Mouse (Mus musculus): Measurements from ENCODE around the gene Odf3. TPM values are rescaled to one million over a fixed set of nuclear protein-coding genes. Genes with fewer than 3 reads are reported as not detected.

The Odf3 gene
- total RNA-seq (2023), result not detected

DNA sequence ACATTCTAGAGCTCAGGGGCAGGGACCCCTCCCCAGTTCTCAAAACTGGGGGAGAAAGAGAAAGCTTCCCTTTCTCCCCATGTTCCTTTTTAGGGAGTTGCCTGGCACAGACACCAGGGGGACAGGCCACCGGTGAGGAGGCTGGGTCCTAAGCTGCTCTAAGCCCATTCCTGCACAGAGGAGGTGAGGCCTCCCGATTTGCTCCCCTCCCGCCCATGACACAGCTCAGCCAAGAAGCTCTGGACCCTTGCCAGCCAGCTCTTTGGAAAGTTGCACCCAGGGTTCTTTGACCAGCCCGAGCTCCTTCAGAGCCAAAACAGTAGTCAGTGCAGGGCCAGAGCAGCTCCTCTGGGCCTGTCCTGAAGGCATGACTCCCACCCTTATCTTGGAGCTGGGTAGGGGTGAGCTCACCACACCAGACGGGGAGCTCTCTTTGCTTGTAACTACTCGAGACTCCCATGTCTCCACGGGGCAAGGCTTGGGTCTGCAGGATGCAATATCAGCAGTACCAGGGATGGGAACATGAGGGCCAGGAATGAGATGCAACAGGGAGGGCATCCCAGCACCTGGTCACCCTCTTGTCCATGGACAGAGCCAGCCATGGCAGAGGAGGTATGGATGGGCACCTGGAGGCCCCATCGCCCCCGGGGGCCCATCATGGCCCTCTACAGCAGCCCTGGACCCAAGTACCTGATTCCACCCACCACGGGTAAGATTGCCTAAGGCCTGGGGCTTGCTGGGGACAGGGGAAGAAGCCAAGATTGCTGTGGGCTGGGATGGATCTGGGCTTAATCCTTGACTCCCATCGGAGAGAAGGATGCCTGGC, at the start of gene Odf3:
Gene Odf3 (plus strand): TSS at position 51 of the 826 bp plus-strand sequence.

DNA sequence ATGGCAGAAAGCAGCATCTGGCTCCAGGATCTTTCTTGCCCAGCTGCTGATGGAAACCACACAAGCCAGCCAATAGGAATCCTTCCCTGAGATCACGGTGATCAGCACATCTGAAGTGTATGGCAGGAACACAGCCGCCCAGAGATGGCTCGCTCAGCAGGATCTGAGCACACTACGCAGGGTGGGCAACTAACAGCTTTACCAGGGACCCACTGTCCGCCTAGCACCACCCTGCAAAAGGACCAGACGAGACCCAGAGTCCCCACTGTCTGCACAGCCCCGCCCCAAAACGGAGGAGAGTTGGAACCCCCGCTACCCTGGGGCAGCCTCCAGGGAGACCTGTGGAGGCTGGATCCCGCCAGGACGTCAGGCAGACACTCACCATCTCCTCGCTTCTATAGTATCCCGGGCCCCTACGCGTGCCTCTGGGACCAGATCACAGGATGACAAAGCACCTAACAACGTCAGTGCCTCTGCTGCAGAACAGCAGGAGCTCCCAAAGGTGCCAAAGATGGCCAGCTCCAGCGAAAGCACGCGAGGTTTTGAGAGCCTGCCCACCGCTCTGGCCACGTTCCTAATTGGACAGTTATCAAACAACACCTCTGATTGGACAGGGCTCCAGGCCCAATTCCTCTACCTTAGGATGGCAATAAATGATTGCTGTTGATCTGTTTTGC, 25.8 kb upstream of the Odf3 start, which contains the start of gene Zfp941:
Gene Zfp941 (minus strand): TSS at position 526 of the 677 bp plus-strand sequence.

DNA sequence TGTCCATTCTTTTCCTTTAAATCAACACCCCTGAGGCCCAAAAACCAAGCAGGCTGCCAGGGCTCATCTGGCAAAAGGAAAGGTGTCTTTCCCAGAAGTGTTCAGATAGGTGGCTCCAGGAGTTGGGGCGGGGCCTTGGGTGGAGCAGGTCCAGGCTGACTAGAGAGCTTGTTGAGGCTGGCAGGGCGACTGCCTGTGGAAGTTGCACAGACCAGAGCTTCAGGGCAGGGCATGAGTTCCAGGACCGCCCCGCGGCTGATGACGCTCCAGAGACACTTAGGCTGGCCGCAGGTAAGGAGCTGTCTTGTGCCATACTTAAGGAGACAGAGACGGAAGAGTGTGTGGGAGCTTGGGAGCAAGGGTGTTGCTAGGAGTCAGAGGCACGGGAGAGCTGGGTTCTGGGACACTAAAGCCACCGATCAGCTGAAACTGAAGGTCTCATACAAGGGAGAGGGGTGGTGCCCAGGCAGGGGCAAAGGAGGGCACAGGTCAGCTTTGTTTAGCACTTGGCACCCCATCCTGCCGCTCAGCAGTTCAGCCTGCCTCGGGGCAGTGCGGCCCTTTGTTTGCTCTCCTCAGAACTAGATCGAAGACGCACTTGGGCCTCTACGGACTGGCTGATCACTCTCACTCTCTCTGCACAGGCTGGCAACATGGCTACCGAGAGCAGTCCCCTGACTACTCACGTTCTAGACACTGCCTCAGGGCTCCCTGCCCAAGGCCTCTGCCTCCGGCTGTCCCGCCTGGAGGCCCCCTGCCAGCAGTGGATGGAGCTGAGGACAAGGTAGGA, 12.4 kb upstream of the Odf3 start, which contains the start of gene Urah:
Gene Urah (plus strand): TSS at position 51 of the 790 bp plus-strand sequence.

DNA sequence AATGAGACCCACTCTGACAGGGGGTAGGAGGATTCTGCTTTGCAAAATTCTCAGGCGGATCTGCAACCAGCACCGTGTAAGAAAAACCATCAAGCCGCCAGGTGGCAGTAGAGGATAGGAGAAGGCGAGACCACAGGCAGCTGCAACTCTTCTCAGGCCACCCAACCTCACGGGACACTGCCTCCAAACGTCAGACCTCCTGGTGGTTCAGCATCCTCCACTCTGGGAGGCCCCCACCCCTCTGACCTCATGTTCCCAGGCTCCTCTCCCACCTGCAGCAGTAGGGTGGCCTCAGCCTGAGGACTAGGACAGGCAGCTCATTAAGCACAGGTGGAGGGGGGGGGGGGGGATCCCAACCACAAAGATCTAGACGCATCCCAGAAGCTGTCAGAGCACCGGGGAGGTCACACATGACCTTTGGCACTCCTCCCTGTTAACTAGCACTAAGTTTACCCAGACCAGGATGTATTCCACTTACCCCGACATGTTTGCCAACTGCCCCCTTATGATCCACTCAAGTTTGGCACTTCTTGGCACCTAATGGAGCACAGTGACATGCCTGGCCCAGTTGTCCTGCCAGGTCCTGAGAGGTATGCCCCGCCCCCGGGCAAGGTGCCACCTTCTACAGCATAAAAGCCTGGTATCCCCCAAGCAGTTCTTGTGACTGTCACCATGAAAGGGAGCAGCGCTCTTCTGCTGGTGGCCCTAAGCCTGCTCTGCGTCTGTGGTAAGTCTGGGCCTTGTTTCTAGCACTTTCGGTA, 2.5 kb upstream of the Odf3 start, which contains the start of gene Scgb1c1:
Gene Scgb1c1 (plus strand): TSS at position 643 of the 761 bp plus-strand sequence.

DNA sequence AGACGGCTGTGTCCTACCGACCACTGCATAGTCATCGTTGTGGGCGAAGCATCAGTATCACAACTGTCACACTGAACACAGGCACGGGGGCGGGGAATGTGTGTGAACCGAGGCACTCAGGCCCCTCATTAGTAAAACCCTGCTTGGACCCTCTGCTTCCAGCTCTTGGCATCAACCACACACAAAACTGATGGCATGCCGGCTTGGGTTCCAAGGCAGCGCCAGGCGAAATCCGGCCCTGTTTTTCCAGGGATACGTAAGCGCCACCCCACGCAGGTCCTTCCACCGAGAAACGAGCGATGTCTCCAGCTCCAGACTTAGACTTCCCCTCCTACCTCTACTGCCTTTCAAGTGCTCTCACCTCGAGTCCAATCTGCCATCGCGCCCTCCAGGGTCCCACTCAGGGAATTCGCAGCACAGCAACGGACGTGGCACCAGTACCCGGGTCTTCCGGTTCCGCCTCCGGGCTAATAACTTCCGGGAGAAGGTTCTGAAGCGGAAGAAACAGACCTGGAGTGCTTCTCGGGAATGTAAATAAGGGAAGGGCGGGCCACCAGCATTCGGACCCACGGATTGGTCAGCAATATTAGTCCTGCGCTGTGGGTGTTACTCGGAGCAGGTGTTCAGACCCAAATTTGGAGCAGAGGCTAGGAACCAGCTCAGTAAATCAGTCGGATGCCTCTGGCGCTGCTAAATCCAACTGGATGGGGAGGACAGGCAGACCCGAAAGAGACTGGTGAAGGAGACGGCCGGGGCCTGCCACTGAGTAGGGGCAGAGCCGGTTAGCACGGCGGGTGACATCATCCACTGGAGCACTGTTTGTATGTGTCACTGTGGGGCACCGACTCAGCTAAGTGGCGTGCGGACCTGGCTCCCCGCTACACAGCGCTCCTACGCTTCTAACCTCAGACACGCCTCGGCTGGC, 8.5 kb downstream of the Odf3 start, which contains the start of gene Gm45785:
Gene Gm45785 (minus strand): TSS at position 472 of the 925 bp plus-strand sequence.

DNA sequence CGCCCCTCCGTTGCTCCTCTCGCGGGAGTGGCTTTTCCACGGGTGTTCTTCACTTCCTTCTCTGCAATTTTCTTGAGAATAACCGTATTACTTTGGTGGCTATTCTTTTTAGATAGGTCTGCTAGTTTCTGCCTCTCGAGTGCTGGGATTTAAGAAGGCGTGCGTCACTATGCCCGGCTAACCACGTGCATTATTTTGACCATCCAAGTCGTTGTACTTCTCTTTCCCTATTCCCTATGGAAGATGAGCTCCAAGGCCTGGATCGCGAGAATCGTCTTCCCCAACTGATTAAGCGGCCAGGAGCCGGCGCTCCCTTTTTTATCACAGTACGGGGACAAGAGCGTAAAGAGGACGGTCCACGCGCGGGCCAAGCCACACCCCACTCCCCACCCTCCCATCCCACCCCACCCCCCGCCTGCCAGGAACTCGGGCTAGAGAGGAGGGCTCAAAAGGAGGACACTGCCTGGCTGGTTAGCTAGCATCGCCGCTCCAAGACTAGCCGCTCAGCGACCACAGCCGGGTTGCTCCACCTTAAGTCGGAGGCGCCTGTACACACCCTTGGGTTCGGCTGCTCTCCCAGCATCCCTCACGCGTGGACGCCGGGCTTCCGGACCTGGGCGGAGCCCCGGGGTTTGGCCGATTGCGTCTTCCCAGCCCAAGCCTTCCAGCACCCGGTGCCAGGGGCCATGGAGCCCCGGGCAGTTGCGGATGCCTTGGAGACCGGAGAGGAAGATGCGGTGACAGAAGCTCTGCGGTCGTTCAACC, 9.4 kb downstream of the Odf3 start, which contains the start of gene Ric8a:
Gene Ric8a (plus strand): TSS at position 173 of the 765 bp plus-strand sequence.

DNA sequence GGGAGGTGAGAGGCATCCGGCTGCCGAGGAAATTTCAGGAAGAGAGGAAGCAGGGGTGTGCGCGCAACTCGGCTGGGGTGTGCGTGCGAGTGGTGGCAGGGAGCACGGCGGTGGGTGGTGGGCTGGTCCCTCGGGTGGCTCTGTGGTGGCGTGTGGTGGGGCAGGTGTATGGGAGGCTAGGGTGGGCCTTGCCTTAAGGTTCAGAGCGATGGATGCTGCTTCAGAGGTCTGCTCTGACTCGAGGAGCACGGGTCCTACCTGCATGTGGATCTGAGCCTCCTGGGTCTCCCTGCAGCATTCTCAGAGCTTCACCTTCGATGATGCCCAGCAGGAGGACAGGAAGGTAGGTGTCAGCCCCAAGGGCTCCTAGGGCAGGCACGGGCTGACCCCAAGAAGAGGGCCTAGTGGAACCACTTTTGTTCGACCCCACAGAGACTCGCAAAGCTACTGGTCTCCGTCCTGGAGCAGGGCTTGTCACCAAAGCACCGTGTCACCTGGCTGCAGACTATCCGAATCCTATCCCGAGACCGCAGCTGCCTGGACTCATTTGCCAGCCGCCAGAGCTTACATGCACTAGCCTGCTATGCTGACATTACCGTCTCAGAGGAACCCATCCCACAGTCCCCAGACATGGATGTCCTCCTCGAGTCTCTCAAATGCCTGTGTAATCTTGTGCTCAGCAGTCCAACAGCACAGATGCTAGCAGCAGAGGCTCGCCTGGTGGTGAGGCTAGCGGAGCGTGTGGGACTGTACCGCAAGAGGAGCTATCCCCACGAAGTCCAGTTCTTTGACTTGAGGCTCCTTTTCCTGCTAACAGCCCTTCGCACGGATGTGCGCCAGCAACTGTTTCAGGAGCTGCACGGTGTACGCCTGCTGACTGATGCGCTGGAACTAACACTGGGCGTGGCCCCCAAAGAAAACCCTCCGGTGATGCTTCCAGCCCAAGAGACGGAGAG, 10.2 kb downstream of the Odf3 start, which contains the start of gene Bet1l:
Gene Bet1l (minus strand): TSS at position 28 of the 956 bp plus-strand sequence.

DNA sequence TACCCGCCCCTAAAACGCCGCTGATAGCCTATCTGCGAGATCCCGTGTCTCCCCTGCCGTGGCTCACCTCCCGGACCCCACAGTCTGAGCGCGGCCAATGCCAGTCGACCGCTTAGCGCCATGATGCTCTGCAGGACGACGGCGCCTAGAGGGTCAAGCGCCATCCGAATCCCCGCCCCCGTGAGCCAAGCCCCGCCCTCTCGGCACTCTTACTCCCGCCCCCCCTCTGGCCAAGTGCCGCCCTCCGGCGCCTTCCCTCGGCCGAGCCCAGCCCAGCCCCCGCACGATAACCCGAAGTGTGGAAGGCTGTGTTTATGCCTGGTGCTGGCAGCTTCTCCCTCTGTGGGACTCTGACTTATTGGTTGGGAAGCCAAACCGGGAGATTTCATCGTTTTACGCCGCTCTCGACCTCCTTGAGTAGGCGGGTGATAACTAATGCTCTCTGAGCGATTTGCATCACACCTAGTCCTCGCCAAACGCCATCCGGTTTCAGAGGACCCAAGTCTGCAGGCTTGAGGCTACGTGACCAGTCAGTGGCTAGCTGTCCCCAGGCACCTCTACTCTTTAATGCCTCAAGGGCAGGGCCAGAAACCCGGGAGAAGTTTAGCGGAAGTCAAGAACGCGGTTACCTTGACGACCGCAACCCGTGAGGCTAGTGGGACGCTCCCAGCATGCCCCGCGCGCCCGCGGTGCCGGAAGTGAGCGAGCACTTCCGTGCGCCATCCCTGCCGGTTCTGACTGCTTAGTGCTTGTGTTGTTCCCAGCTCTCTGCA, 34.3 kb downstream of the Odf3 start, which contains the start of the genes Psmd13 and Sirt3:
Gene Psmd13 (plus strand): TSS at position 273 of the 773 bp plus-strand sequence.
Gene Sirt3 (minus strand): TSS at position 614 of the 773 bp plus-strand sequence.

DNA sequence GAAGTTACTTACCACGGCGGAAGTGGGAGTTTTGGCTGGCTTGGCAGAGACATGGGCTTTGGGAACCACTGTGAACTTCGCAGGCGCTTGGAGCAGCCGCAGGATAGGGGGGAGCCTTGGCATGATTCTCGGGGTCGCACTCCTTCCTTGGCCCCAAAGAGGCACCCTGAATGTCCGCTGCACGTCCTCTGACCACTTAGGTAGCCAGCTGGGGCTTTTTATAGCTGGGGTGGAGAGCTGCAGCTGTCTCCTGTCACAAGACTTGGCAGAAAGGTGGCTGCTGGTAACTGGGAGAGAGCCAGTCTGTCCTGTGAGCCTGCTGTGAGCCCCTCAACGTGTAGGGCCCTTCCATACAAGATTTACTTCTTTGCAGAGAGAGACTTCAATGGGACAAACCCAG, 52.6 kb downstream of the Odf3 start, which contains the start of gene Cox8b:
Gene Cox8b (minus strand): TSS at position 227 of the 400 bp plus-strand sequence.

Other genes starting within 250 kb of the Odf3 start
- gene Olfr46, start 246.5 kb upstream of the Odf3 start, total RNA-seq (2023), result not detected
- not detected for gene Olfr61, start 218.8 kb upstream of the Odf3 start, total RNA-seq (2023)
- gene Olfr53, start 201.4 kb upstream of the Odf3 start, total RNA-seq (2023), result not detected
- not detected for gene Olfr539, start 187.9 kb upstream of the Odf3 start, total RNA-seq (2023)
- gene Olfr45, start 165.9 kb upstream of the Odf3 start, total RNA-seq (2023), result not detected
- gene Olfr541, start 150.5 kb upstream of the Odf3 start, total RNA-seq (2023), result not detected
- gene Cyp2e1, start 84.1 kb upstream of the Odf3 start, total RNA-seq (2023), result not detected
- gene Syce1, start 60.0 kb upstream of the Odf3 start, total RNA-seq (2023), result not detected
- not detected for gene Zfp941, start 25.6 kb upstream of the Odf3 start, total RNA-seq (2023)
- gene Urah, start 12.8 kb upstream of the Odf3 start, total RNA-seq (2023), result not detected
- not detected for gene Scgb1c1, start 2.3 kb upstream of the Odf3 start, total RNA-seq (2023)
- not detected for gene Gm45785, start 8.5 kb downstream of the Odf3 start, total RNA-seq (2023)
- 100 to 1,000 TPM; 109 to 116 TPM for gene Ric8a, start 9.2 kb downstream of the Odf3 start, total RNA-seq (2023)
- 10 to 100 TPM; 31.2 to 31.7 TPM for gene Bet1l, start 9.8 kb downstream of the Odf3 start, total RNA-seq (2023)
- gene Psmd13, start 34.2 kb downstream of the Odf3 start, total RNA-seq (2023), result 10 to 100 TPM; 75.3 to 88.5 TPM
- gene Sirt3, start 34.5 kb downstream of the Odf3 start, total RNA-seq (2023), result 1 to 10 TPM; 8.4 to 9.2 TPM
- not detected for gene Cox8b, start 52.6 kb downstream of the Odf3 start, total RNA-seq (2023)
- under 1 TPM in 1 of 2 experiments, not detected in 1; 0.17 TPM for gene Nlrp6, start 73.1 kb downstream of the Odf3 start, total RNA-seq (2023)
- gene Pgghg, start 93.6 kb downstream of the Odf3 start, total RNA-seq (2023), result 1 to 10 TPM; 7.3 to 8.9 TPM
- gene Ifitm5, start 102.5 kb downstream of the Odf3 start, total RNA-seq (2023), result not detected
- gene Gm45717, start 108.1 kb downstream of the Odf3 start, total RNA-seq (2023), result not detected
- gene Ifitm2, start 108.2 kb downstream of the Odf3 start, total RNA-seq (2023), result 10 to 100 TPM; 17.0 to 18.4 TPM
- 1 to 10 TPM in 1 of 2 experiments, not detected in 1; 5.9 TPM for gene Ifitm1, start 119.4 kb downstream of the Odf3 start, total RNA-seq (2023)
- 1 to 10 TPM; 1.2 to 5.6 TPM for gene Ifitm3, start 163.0 kb downstream of the Odf3 start, total RNA-seq (2023)
- gene Ifitm6, start 170.1 kb downstream of the Odf3 start, total RNA-seq (2023), result not detected
- gene Gm17387, start 181.3 kb downstream of the Odf3 start, total RNA-seq (2023), result not detected
- 1 to 10 TPM; 1.4 to 2.2 TPM for gene B4galnt4, start 213.3 kb downstream of the Odf3 start, total RNA-seq (2023)
- gene Pkp3, start 230.4 kb downstream of the Odf3 start, total RNA-seq (2023), result 10 to 100 TPM; 45.7 to 59.0 TPM

All from T-cell, adult 66 days (primary cell).